Mouse (Mus musculus): ENCODE measurements around the gene Zfand3. TPM values are rescaled to one million over a fixed set of nuclear protein-coding genes. Genes with fewer than 3 reads are reported as not detected.

Zfand3 gene
- total and polyA plus RNA-seq, 2 experiments = 46.7 to 63.3 TPM

GRCm38 (mm10) chr17:30014660-30015059, 10.1 kb downstream of the Zfand3 start:
- no peak for DNase-seq (ENCODE audit: extremely low read depth, low read depth, low spot score)

GRCm38 (mm10) chr17:30018927-30019610, 14.5 kb downstream of the Zfand3 start:
- Histone ChIP-seq H3K36me3 (ENCODE audit: control insufficient read depth, insufficient read depth, low read length) (no peaks in the 10 kb centered on the region), H3K79me2 (ENCODE audit: control insufficient read depth, insufficient read depth, low read length) (peaks cover 50% of the 10 kb centered on the region), H3K27ac (replicated peaks; ENCODE audit: insufficient read depth, low read depth, low read length) (no peak overlapping the region), H3K4me1 (ENCODE audit: control insufficient read depth, insufficient read depth, low read length) (peaks cover 20% of the 10 kb centered on the region), H3K9ac (ENCODE audit: low read depth, low read length) (no peak overlapping the region), H3K27me3 (ENCODE audit: control insufficient read depth, insufficient read depth, low read length) (no peaks in the 10 kb centered on the region), H3K4me3 (ENCODE audit: insufficient read depth, low read depth, low read length) (no peak overlapping the region)
- no peak for DNase-seq (ENCODE audit: extremely low read depth, low read depth, low spot score)
- WGBS = 37% methylated on average over 12 of the region's 12 CpGs
- no peak for TF ChIP-seq POLR2A (IDR thresholded peaks at IDR 0.05; ENCODE audit: extremely low read depth, insufficient read depth, low read length)
- no peak for TF ChIP-seq CTCF (IDR thresholded peaks at IDR 0.05; ENCODE audit: low read depth, low read length)

More at GRCm38 (mm10) chr17:30014660-30015059, 10.1 kb downstream of the Zfand3 start:
- Histone ChIP-seq H3K4me3 (ENCODE audit: insufficient read depth, low read depth, low read length) (no peak overlapping the region), H3K36me3 (ENCODE audit: control insufficient read depth, insufficient read depth, low read length) (no peaks in the 10 kb centered on the region), H3K27me3 (ENCODE audit: control insufficient read depth, insufficient read depth, low read length) (no peaks in the 10 kb centered on the region), H3K9ac (ENCODE audit: low read depth, low read length) (no peak overlapping the region), H3K79me2 (ENCODE audit: control insufficient read depth, insufficient read depth, low read length) (peaks cover 47% of the 10 kb centered on the region), H3K4me1 (ENCODE audit: control insufficient read depth, insufficient read depth, low read length) (peaks cover 26% of the 10 kb centered on the region), H3K27ac (replicated peaks; ENCODE audit: insufficient read depth, low read depth, low read length) (no peak overlapping the region)
- TF ChIP-seq CTCF (IDR thresholded peaks at IDR 0.05; ENCODE audit: low read depth, low read length) (no peak; the same call in 1 of the 2 replicates), POLR2A (IDR thresholded peaks at IDR 0.05; ENCODE audit: extremely low read depth, insufficient read depth, low read length) (no peak)
- WGBS = 96% methylated on average over 4 of the region's 4 CpGs

- Histone ChIP-seq H3K36me3 (ENCODE audit: control insufficient read depth, insufficient read depth, low read length) (no peaks in the 10 kb centered on the region), H3K27me3 (ENCODE audit: control insufficient read depth, insufficient read depth, low read length) (no peaks in the 10 kb centered on the region), H3K27ac (replicated peaks; ENCODE audit: insufficient read depth, low read depth, low read length) (no peak overlapping the region), H3K79me2 (ENCODE audit: control insufficient read depth, insufficient read depth, low read length) (peaks cover 43% of the 10 kb centered on the region; the same call in 1 of the 2 replicates), H3K9ac (ENCODE audit: low read depth, low read length) (no peak overlapping the region), H3K4me3 (ENCODE audit: insufficient read depth, low read depth, low read length) (no peak overlapping the region), H3K4me1 (ENCODE audit: control insufficient read depth, insufficient read depth, low read length) (peaks cover 19% of the 10 kb centered on the region)
- DNase-seq (ENCODE audit: extremely low read depth, low read depth, low spot score) = no peak
- WGBS = 76% methylated on average over 6 of the region's 6 CpGs
- TF ChIP-seq POLR2A (IDR thresholded peaks at IDR 0.05; ENCODE audit: extremely low read depth, insufficient read depth, low read length) = no peak
- TF ChIP-seq CTCF (IDR thresholded peaks at IDR 0.05; ENCODE audit: low read depth, low read length) = no peak
Measured at GRCm38 (mm10) chr17:30019942-30020341, 15.4 kb downstream of the Zfand3 start.

GRCm38 (mm10) chr17:30024651-30025050, 20.1 kb downstream of the Zfand3 start:
- peak; percentile 54 for DNase-seq (ENCODE audit: extremely low read depth, low read depth, low spot score)
- H3K27ac ChIP-seq (replicated peaks; ENCODE audit: insufficient read depth, low read depth, low read length) = no peak overlapping the region
- H3K4me3 ChIP-seq (ENCODE audit: insufficient read depth, low read depth, low read length) = no peak overlapping the region
- H3K36me3 ChIP-seq (ENCODE audit: control insufficient read depth, insufficient read depth, low read length) = no peaks in the 10 kb centered on the region
- peaks cover 33% of the 10 kb centered on the region for H3K4me1 ChIP-seq (ENCODE audit: control insufficient read depth, insufficient read depth, low read length)
- TF ChIP-seq POLR2A (IDR thresholded peaks at IDR 0.05; ENCODE audit: extremely low read depth, insufficient read depth, low read length) = no peak
- peak; percentile 67; the same call in 1 of the 2 replicates for TF ChIP-seq CTCF (IDR thresholded peaks at IDR 0.05; ENCODE audit: low read depth, low read length)
- no peaks in the 10 kb centered on the region for H3K27me3 ChIP-seq (ENCODE audit: control insufficient read depth, insufficient read depth, low read length)
- 48% methylated on average over 5 of the region's 5 CpGs for WGBS
- H3K79me2 ChIP-seq (ENCODE audit: control insufficient read depth, insufficient read depth, low read length) = peaks cover 42% of the 10 kb centered on the region; the same call in 1 of the 2 replicates
- no peak overlapping the region for H3K9ac ChIP-seq (ENCODE audit: low read depth, low read length)

GRCm38 (mm10) chr17:30026617-30027016, 22.1 kb downstream of the Zfand3 start:
- no peak for TF ChIP-seq CTCF (IDR thresholded peaks at IDR 0.05; ENCODE audit: low read depth, low read length)
- TF ChIP-seq POLR2A (IDR thresholded peaks at IDR 0.05; ENCODE audit: extremely low read depth, insufficient read depth, low read length) = no peak
- WGBS = 2% methylated on average over 6 of the region's 6 CpGs
- peak; percentile 64 for DNase-seq (ENCODE audit: extremely low read depth, low read depth, low spot score)
- H3K4me3 ChIP-seq (ENCODE audit: insufficient read depth, low read depth, low read length) = no peak overlapping the region
- peaks cover 30% of the 10 kb centered on the region for H3K4me1 ChIP-seq (ENCODE audit: control insufficient read depth, insufficient read depth, low read length)
- H3K9ac ChIP-seq (ENCODE audit: low read depth, low read length) = no peak overlapping the region
- H3K27me3 ChIP-seq (ENCODE audit: control insufficient read depth, insufficient read depth, low read length) = no peaks in the 10 kb centered on the region
- H3K36me3 ChIP-seq (ENCODE audit: control insufficient read depth, insufficient read depth, low read length) = peaks cover under 1% of the 10 kb centered on the region; the same call in 1 of the 2 replicates
- peak overlapping the region; percentile 18; the same call in 1 of the 2 replicates for H3K27ac ChIP-seq (replicated peaks; ENCODE audit: insufficient read depth, low read depth, low read length)
- H3K79me2 ChIP-seq (ENCODE audit: control insufficient read depth, insufficient read depth, low read length) = peaks cover 34% of the 10 kb centered on the region; the same call in 1 of the 2 replicates
